Mouse (Mus musculus): ENCODE data around the gene Pars2. TPM values are rescaled to one million over a fixed set of nuclear protein-coding genes. Genes with fewer than 3 reads are reported as not detected.
A peak's percentile ranks its signal among the peaks of the same experiment; 100 is the strongest.

Pars2 gene
- total RNA-seq, 4 experiments from 2014 or later, result 5.7 to 9.5 (median 8.5) TPM

DNA sequence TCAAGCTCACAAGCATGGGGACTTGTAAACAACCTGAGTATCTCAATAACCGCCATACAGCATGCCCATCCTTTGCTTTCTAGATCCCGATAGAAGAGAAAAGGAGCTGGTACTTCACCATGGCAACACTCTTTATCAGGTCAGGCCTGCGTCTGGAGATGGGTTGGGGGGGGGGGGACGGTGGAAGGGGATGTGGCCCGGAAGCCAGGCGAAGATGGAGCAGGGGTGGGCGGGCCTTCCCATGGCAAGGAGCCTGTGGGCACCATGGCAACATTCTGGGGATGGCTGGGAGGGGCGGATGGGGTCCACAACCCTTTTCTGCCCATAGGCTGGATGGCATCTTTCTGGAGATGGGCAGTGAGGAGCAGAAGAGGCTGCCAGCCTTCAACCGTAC is 16.8 kb upstream of the Pars2 start:
- no peak for DNase-seq

- DNase-seq, result no peak
Observed at GRCm38 (mm10) chr4:106643483-106644217, 7.2 kb upstream of the Pars2 start.

GRCm38 (mm10) chr4:106644218-106644610 is 6.7 kb upstream of the Pars2 start:
- DNase-seq, result no peak

GRCm38 (mm10) chr4:106645797-106646196 is 5.1 kb upstream of the Pars2 start:
- no peak for DNase-seq

DNA sequence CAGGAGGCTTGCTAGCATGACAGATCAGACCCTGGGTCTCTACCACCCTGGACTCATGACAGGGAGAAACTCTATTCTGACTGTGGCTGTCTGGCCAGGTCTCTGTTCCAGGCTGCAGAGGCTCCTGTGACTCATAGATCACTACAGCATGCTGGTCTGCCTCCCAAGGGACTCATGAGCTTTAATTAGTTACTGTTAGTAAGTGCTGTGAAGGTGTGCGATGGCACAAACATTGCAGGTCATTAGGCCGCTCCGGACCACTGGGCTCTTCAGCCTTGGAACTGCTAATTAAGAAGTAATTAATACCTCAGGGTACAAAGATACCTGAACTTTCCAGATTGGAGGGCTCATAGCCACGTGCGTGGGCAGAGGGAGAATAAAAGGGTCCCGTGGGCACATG is 3.7 kb upstream of the Pars2 start:
- DNase-seq, result no peak

DNA sequence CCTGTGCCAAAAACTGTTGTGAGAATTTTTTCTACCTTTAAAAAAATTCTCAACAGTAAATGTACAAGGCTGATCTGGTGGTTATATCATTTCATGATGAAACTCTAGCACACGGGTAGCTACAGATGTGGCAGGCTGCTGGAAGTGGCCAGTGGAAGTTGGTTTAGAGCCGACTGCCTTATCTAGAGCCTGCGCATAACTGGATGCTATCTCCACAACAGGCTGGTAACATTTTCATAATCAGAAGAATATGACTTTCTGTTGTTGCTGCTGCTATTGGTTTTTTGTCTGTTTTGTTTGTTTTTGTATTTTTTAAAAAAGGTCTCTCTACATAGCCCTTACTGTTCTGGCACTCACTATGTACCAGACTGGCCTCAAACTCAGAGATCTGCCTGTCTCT is 1.7 kb downstream of the Pars2 start:
- no peak for DNase-seq

GRCm38 (mm10) chr4:106653051-106653450 is 2.2 kb downstream of the Pars2 start:
- DNase-seq, result no peak

- DNase-seq, result no peak
Observed at GRCm38 (mm10) chr4:106655681-106656080, 4.8 kb downstream of the Pars2 start.

DNA sequence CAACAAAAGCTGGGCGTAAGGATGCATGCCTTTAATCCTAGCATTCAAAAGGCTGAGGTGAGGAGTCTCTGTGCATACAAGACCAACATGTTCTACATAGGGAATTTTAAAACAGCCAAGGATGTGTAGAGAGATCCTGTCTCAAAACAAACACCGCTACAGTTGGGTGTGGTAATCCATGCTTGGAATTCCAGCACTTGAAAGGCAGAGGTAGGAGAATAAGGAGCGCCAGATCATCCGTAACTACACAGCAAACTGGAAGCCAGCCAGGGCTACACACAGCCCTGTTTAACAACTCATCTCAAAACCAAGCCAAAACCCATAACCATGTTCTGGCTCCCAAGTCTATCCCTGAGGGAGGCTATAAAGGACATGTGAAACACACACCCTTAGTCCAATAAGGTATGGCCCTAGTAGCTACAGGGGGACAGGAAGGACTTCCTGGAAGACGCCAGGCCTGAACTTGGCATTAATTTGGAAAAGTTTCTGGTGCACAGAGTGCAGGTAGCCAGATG is 13.1 kb downstream of the Pars2 start:
- no peak for DNase-seq

- no peak for DNase-seq
Observed at GRCm38 (mm10) chr4:106664697-106665096, 13.8 kb downstream of the Pars2 start.

GRCm38 (mm10) chr4:106665269-106665668 is 14.4 kb downstream of the Pars2 start:
- no peak for DNase-seq

GRCm38 (mm10) chr4:106665673-106666072 is 14.8 kb downstream of the Pars2 start:
- no peak for DNase-seq

GRCm38 (mm10) chr4:106666546-106666945 is 15.7 kb downstream of the Pars2 start:
- DNase-seq, result no peak

DNA sequence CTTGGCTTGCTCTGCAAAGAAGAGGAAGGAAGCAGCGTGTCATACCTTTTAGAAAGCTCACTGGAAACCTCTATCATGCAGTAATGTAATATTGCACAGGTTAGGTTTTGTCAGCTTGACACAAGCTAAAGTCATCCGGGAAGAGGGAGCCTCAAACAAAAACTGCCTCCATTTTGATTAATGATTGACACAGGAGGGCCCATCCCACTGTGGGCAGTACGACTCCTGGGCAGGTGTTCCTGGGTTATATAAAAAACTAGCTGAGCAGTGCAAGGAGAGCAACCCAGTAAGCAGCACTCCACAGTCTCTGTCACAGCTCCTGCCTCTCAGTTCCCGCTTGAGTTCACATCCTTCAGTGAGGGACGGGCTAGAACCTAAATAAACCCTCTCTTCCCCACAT is 25.9 kb downstream of the Pars2 start:
- no peak for DNase-seq

DNA sequence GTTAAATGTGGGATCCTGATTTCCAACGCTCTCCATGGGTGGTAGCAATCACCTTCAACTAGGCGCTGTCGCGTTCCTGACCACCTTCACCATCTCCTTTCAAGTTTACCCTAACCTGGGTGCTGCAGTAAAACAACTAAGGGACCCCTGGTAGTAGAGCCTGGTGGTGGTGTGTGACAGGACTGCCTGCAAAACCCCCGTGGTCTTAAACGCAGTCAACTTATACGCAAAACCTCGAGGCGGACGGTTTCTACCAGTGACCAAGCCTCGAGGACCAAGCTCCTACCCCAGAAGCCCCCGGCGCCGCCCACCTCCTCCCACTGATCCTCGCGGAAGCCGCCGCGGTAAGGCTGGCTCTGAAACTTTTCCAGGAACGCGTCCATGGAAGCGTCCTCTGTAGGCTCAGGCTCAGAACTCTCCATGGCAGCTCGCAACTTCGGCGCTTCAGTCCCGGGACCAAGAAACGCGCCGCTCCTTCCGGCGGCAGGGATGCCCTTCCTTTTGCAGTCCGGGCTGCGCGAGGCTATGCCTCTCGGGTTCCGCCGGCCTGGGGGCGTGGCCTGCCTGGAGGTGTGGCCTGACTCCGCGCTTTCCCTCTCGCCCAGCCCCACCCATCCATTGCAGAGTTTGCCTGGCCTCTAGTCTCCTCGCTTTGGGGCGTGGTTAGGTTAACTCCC is 27.7 kb downstream of the Pars2 start, which contains the start of gene Ttc4:
Ttc4 (minus strand) TSS at position 503 of the 677 bp plus-strand sequence.
- DNase-seq, result peak; percentile 82

DNA sequence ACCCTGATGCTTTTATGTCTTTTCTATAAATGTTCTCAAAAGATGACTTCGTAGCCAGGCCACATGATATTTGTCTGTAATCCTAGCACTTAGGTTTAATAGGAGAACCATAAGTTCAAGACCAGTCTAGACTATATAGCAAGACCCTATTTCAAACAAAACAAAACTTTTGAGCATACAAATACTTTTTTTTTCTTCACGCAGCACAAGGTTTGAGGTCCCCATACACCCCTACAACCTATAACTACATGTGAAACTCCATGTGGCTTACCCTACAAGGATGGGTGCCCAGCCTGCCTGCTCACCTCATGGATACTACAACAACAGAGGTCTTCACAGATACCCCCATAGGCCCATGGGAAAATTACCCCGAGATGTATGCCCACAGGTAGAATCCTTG is 28.3 kb downstream of the Pars2 start:
- no peak for DNase-seq

DNA sequence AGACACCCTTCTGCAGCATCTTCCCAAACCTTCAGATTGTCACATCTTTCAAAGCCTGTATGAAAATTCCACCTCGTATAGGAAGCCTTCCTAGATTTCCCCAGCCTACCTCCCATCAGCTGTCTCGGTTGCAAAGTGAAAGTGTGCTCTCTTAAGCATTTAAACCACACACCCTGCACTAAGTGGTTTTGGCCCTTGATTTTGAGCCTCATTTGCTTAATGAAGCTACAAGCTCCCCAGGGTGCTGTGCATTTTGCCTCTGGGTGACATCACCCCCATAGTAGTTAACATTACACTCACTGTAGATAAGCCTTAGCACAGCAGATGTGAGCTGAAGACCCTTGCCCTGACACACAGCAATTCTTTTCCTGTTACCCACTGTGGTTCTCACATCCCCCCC is 30.1 kb downstream of the Pars2 start:
- DNase-seq, result no peak

DNA sequence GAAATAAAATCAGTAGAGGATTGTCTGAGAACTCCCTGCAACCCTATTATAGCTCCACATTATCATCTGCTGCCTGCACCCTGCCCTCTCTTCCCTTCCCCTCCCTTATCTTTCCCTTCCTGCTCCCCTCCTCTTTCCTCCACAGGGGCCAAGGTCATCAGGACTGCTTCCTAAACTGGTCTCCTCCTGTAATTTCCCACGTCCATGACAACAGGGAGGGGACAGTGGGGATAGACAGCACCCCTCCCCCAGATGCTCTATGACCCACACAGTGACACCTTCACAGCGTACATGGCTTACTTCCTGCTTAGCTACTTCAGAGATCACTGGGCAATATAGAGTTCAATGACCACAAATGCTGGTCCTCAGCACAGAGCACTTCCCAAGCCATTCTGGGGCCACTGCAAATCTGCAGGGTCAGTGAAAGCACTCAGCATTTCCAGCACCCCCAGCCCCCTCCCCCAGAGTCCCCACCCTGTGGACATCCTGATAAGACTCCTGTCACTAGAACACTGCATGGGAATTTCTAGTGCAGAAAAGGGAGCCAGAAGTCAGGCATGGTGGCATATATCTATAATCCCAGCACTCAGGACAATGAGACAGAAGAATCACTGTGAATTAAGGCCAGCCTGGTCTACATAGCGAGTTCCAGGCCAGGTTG is 37.9 kb downstream of the Pars2 start:
- DNase-seq, result no peak

- no peak for DNase-seq
Observed at GRCm38 (mm10) chr4:106693841-106694430, 43.1 kb downstream of the Pars2 start.

DNA sequence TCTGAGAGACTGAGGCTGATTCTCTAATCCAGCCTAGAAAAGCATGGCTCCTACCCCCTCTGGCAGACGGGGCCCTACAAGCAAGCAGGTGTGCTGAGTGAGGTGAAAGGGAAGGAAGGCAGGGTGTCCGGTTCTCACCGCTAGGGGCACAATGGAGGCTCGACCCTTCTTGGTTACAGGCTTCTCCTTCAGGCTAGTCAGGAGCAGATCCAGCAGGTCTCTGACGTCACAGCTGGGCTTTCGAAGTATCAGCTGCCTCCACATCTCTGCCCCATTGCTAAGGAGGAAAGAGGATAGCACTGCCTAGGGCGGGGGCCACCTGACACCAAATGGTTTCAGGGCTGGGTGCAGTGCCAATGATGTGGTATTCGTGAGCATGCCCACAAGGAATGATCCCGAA is 49.1 kb downstream of the Pars2 start:
- DNase-seq, result no peak

DNA sequence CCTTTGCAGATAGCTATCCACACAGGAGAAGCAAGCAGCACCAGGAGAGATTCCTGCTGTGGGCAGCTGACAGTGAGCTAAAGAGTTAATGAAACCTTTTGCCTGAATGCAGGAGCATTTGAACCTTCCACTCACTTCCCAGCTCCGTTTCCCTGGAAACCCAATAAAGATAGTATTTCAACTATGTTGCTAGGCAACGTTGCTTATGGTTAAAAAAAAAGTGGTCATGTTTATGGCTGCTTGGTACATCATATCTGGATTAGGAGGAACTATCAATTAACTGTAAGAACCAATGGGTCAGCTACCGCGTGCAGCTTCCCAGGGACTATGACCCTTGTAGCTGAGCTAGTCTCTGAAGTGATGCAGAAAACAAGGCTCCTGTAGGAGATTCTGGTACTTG is 49.9 kb downstream of the Pars2 start:
- no peak for DNase-seq

DNA sequence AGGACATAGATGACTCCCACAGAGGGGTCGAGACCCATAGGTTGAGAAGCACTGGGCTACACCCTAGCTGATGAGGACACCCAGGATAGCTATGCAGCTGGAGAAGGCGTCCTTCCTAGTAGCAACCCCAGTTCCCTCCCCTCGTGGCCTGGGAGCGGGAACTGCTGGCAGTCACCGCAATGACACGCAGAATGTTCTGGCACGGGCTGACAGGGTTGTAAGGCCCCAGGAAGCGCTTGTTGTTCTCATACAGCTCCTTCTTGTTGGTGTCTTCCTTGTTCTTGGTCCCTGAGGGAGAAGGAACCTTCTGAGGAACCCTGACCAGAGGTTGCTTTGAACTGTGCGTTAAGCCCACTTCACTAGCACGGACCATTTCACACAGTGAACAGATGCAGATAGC is 53.1 kb downstream of the Pars2 start:
- DNase-seq, result no peak

- DNase-seq, result no peak
Observed at GRCm38 (mm10) chr4:106704416-106704815, 53.5 kb downstream of the Pars2 start.
